Comparison of ENCODE assay signal across 8 mouse cellular contexts in genomic region chr2:32353007-32353542, GRCm38 (mm10). TPM values are rescaled to one million over a fixed set of nuclear protein-coding genes. Genes with fewer than 3 reads are reported as not detected.
A peak's percentile ranks its signal among the peaks of the same experiment; 100 is the strongest.
DNase-seq lines count a peak whose midpoint lies in the region; ATAC-seq and TF ChIP-seq lines count a peak whose summit lies in the region.

Gene Dnm1, minus strand, starts transcription at chr2:32353338.

- peak in 1 of 2 experiments; percentile 55; a peak in 1 of 4 replicates for TF ChIP-seq POLR2A in MEL (IDR thresholded peaks at IDR 0.05; ENCODE audit: control insufficient read depth in 1 of 2, insufficient read depth in 1 of 2, low read depth in 1 of 2, low read length in 2 of 2, poor library complexity in 1 of 2)
- TF ChIP-seq POLR2A in lung, adult 2 months (IDR thresholded peaks at IDR 0.05; ENCODE audit: borderline replicate concordance, extremely low read depth, low read depth, low read length), result no peak

- H3K9ac ChIP-seq in MEL (ENCODE audit: control insufficient read depth, low read depth, low read length, poor library complexity, severe bottlenecking), result peak within 1 kb of the TSS; percentile 69
- H3K9ac ChIP-seq in forebrain, postnatal 0 days, result peak within 1 kb of the TSS; percentile 91

- no peaks in the 10 kb centered on the region for H3K9me3 ChIP-seq in MEL (replicated peaks; ENCODE audit: insufficient read depth, low read length)
- H3K9me3 ChIP-seq in forebrain, postnatal 0 days (ENCODE audit: low read length), result no peaks in the 10 kb centered on the region

- peak; percentile 76 to 98 (median 93) for TF ChIP-seq CTCF in MEL (IDR thresholded peaks at IDR 0.05 in 2 of 3, conservative IDR thresholded peaks at IDR 0.05 in 1 of 3; ENCODE audit: control insufficient read depth in 1 of 3, insufficient read depth in 1 of 3, low read depth in 2 of 3, low read length in 3 of 3, poor library complexity in 1 of 3, severe bottlenecking in 1 of 3)
- TF ChIP-seq CTCF in forebrain, postnatal 0 days (IDR thresholded peaks at IDR 0.05; ENCODE audit: low read depth), result peak; percentile 96
- peak; percentile 100 for TF ChIP-seq CTCF in layer of hippocampus, adult 2 months (conservative IDR thresholded peaks at IDR 0.05)
- TF ChIP-seq CTCF in lung, adult 2 months (IDR thresholded peaks at IDR 0.05; ENCODE audit: insufficient read depth, low read length), result peak; percentile 58

- peak; percentile 37 for TF ChIP-seq RAD21 in MEL (IDR thresholded peaks at IDR 0.05; ENCODE audit: low read depth, low read length)

- no peak for TF ChIP-seq EP300 in MEL (IDR thresholded peaks at IDR 0.05; ENCODE audit: low read depth in 1 of 2, low read length in 2 of 2)

- H3K36me3 ChIP-seq in MEL (ENCODE audit: control insufficient read depth in 1 of 2, insufficient read depth in 2 of 2, low read length in 2 of 2), result peaks cover 0 to 4% of the 10 kb centered on the region in 2 experiments; a peak in 2 of 4 replicates
- no peaks in the 10 kb centered on the region for H3K36me3 ChIP-seq in forebrain, postnatal 0 days (ENCODE audit: insufficient read depth)

- 2% methylated on average over 63 of the region's 63 CpGs for WGBS in forebrain, postnatal 0 days
- WGBS in lung, adult 2 months, result under 1% methylated on average over 63 of the region's 63 CpGs

- peaks cover 0 to 4% of the 10 kb centered on the region in 2 experiments; a peak in 2 of 4 replicates for H3K27me3 ChIP-seq in MEL (ENCODE audit: control insufficient read depth in 1 of 2, insufficient read depth in 2 of 2, low read length in 2 of 2)
- H3K27me3 ChIP-seq in forebrain, postnatal 0 days (ENCODE audit: insufficient read depth, low read length), result no peaks in the 10 kb centered on the region

- H3K79me2 ChIP-seq in MEL (ENCODE audit: control insufficient read depth, insufficient read depth, low read length, poor library complexity), result no peaks in the 10 kb centered on the region

- H3K27ac ChIP-seq in MEL (ENCODE audit: control insufficient read depth, low read depth, low read length), result no peak within 1 kb of the TSS
- peak within 1 kb of the TSS; percentile 89 for H3K27ac ChIP-seq in forebrain, postnatal 0 days (ENCODE audit: low read depth, low read length)
- H3K27ac ChIP-seq in layer of hippocampus, adult 2 months, result peak within 1 kb of the TSS; percentile 99

- DNase-seq in MEL (ENCODE audit: low read depth, low spot score), result peak; percentile 89
- DNase-seq in cerebellum, adult 18-20 months, result peak; percentile 93 to 99
- peak; percentile 96 for DNase-seq in forebrain, postnatal 0 days
- peak; percentile 95 to 96 for DNase-seq in heart, postnatal 36 days
- peak; percentile 93 to 98 for DNase-seq in layer of hippocampus, adult 2 months (ENCODE audit: low spot score in 2 of 2)
- peak; percentile 92 for DNase-seq in lung, adult 2 months
- peak; percentile 67 for DNase-seq in thymus, adult 18-20 months

- H3K4me2 ChIP-seq in forebrain, postnatal 0 days (ENCODE audit: low read depth), result peak within 1 kb of the TSS; percentile 84

- H3K4me3 ChIP-seq in MEL (ENCODE audit: control insufficient read depth in 1 of 2, insufficient read depth in 1 of 2, low read depth in 2 of 2, low read length in 2 of 2), result peak within 1 kb of the TSS; percentile 55 to 67
- H3K4me3 ChIP-seq in forebrain, postnatal 0 days (ENCODE audit: low read depth, low read length), result peak within 1 kb of the TSS; percentile 80
- H3K4me3 ChIP-seq in layer of hippocampus, adult 2 months, result peak within 1 kb of the TSS; percentile 98
- peak within 1 kb of the TSS; percentile 62 for H3K4me3 ChIP-seq in lung, adult 2 months (replicated peaks; ENCODE audit: extremely low read depth, low read depth, low read length)

- peaks cover 4 to 9% of the 10 kb centered on the region in 2 experiments; a peak in 3 of 4 replicates for H3K4me1 ChIP-seq in MEL (ENCODE audit: control insufficient read depth in 1 of 2, insufficient read depth in 2 of 2, low read length in 2 of 2)
- H3K4me1 ChIP-seq in forebrain, postnatal 0 days (ENCODE audit: insufficient read depth), result peaks cover 9% of the 10 kb centered on the region; the same call in 1 of the 2 replicates
- peaks cover 2% of the 10 kb centered on the region; the same call in 1 of the 2 replicates for H3K4me1 ChIP-seq in lung, adult 2 months (ENCODE audit: control insufficient read depth, insufficient read depth, low read length)

- intact Hi-C loops in heart, postnatal 36 days (cut with DNase I), result loop anchor here (2.0 kb wide), 1 partner anchor 134 kb away; no protein-coding TSS in a partner anchor

- ATAC-seq in forebrain, postnatal 0 days, result peak; percentile 87
- ATAC-seq in neutrophil, adult 5-6 weeks (ENCODE audit: extremely low read depth, insufficient number of reproducible peaks, low FRiP score, poor library complexity, severe bottlenecking), result peak; percentile 74

TF ChIP-seq in MEL, 35 proteins besides CTCF, POLR2A, EP300 and RAD21:
- TF ChIP-seq JUND (IDR thresholded peaks at IDR 0.05; ENCODE audit: low read depth, low read length) (no peak), NRF1 (IDR thresholded peaks at IDR 0.05; ENCODE audit: insufficient read depth, low read depth, low read length, poor library complexity, severe bottlenecking) (peak; percentile 86), CHD2 (IDR thresholded peaks at IDR 0.05; ENCODE audit: low read length) (no peak), NELFE (IDR thresholded peaks at IDR 0.05; ENCODE audit: low read depth, low read length) (peak; percentile 30; the same call in 1 of the 2 replicates), MAX (IDR thresholded peaks at IDR 0.05; ENCODE audit: low read length) (peak; percentile 31; the same call in 1 of the 2 replicates), MYC (IDR thresholded peaks at IDR 0.05; ENCODE audit: low read depth, low read length) (no peak), TCF12 (IDR thresholded peaks at IDR 0.05; ENCODE audit: low read depth, low read length) (0 out of 2 replicates have a peak, but pooled peaks have one; percentile 16), HCFC1 (IDR thresholded peaks at IDR 0.05; ENCODE audit: low read depth, low read length) (peak; percentile 87), MAZ (IDR thresholded peaks at IDR 0.05; ENCODE audit: low read depth, low read length) (peak; percentile 99), MXI1 (IDR thresholded peaks at IDR 0.05; ENCODE audit: low read depth, low read length) (peak; percentile 75), TBP (IDR thresholded peaks at IDR 0.05; ENCODE audit: low read depth, low read length) (0 out of 2 replicates have a peak, but pooled peaks have one; percentile 34), SIN3A (IDR thresholded peaks at IDR 0.05; ENCODE audit: low read length) (peak; percentile 63), ZC3H11A (IDR thresholded peaks at IDR 0.05; ENCODE audit: low read depth, low read length) (no peak), POLR2AphosphoS5 (IDR thresholded peaks at IDR 0.05; ENCODE audit: borderline replicate concordance, low read depth, low read length) (no peak), SMC3 (IDR thresholded peaks at IDR 0.05; ENCODE audit: low read depth, low read length) (peak; percentile 64)

RNA-seq across cellular contexts. Expression of gene Dnm1, which starts in this region (rescaled TPM):
- 0.42 and 0.49 TPM in 2 replicates for total RNA-seq in MEL (2012; rRNA removed)
- 1 to 10 TPM in 1 of 2 experiments, not detected in 1; 5.0 TPM for polyA plus RNA-seq in MEL (2012; ENCODE audit: insufficient read depth in 1 of 2, insufficient read length in 2 of 2, low read depth in 1 of 2, low replicate concordance in 2 of 2, missing spikeins in 1 of 2)
- total RNA-seq in forebrain, postnatal 0 days (2014; rRNA removed), result 76.2 and 106 TPM in 2 replicates
- polyA plus RNA-seq in forebrain, postnatal 0 days (2015; fragmentation: Nextera tagmentation; extraction: Ambion mirVana), result 47.9 and 71.6 TPM in 2 replicates
- 1 to 10 TPM; 4.0 TPM for total RNA-seq in heart, postnatal 36 days (2021)
- total RNA-seq in layer of hippocampus, adult 2 months (2021), result 1,000 to 10,000 TPM; 1,274 to 1,381 TPM
- polyA plus RNA-seq in lung, adult 2 months (2012; rRNA removed), result 44.0 and 60.3 TPM in 2 replicates
- total RNA-seq in neutrophil, adult 5-6 weeks (2017), result not detected in 2 replicates

Comparison
In these comparisons a context has a peak if more than half of its experiments do, and no peak if none do; other contexts are left out.
1. RNA of gene Dnm1 (total RNA-seq): 1,274 to 1,381 TPM in layer of hippocampus, adult 2 months and 76.2 to 106 TPM in forebrain, postnatal 0 days; 4.0 TPM in heart, postnatal 36 days, 0.42 to 0.49 TPM in MEL and not detected in neutrophil, adult 5-6 weeks; every median in the first group is over 10 times any median in the second.
2. RNA of gene Dnm1 (total RNA-seq): 1,274 to 1,381 TPM in layer of hippocampus, adult 2 months; 76.2 to 106 TPM in forebrain, postnatal 0 days; every median in the first group is over 10 times any median in the second.
3. Peak in ATAC-seq in neutrophil, adult 5-6 weeks; RNA of the gene not detected or under 1 TPM.
4. Peak in every context shown above with its lines, with median percentiles within 50 percentile points of each other: DNase-seq, H3K4me3 ChIP-seq and CTCF ChIP-seq.